Mouse (Mus musculus) hindbrain, embryonic 14.5 days (tissue): Measurements from ENCODE around the gene Cyp39a1. TPM values are rescaled to one million over a fixed set of nuclear protein-coding genes. Genes with fewer than 3 reads are reported as not detected.
A peak's percentile ranks its signal among the peaks of the same experiment; 100 is the strongest.

Experiments
- ATAC-seq: fragments of 200-750 bp; cut with Nextera tagmentation; 2 replicates; pipeline ENCODE4 v1.8.0; 2017; ENCODE audit warnings: moderate number of reproducible peaks, mild to moderate bottlenecking, moderate TSS enrichment, moderate library complexity; ENCODE audit not compliant: low FRiP score
- DNase-seq: peaks from one replicate; pipeline ENCODE4 v3.0.0-alpha.2; 2015; ENCODE audit warnings: low spot score
- H3K27ac ChIP-seq: fragments of 300-500 bp; sonication (generic); 2 replicates; pipeline ENCODE4 v1.5.1; 2014; ENCODE audit warnings: mild to moderate bottlenecking, moderate library complexity
- H3K27me3 ChIP-seq: fragments of 300-500 bp; sonication (generic); 2 replicates; pipeline ENCODE4 v1.6.1; 2014; ENCODE audit warnings: mild to moderate bottlenecking, low read length, mixed read lengths; ENCODE audit not compliant: control insufficient read depth, insufficient read depth
- H3K36me3 ChIP-seq: fragments of 300-500 bp; sonication (generic); replicated peaks from 2 replicates; pipeline ENCODE4 v1.6.1; 2014; ENCODE audit not compliant: control insufficient read depth, insufficient read depth
- H3K4me1 ChIP-seq: fragments of 300-500 bp; sonication (generic); replicated peaks from 2 replicates; pipeline ENCODE4 v1.6.1; 2014; ENCODE audit warnings: antibody characterized with exemption, low read length, mixed read lengths; ENCODE audit not compliant: control insufficient read depth, insufficient read depth
- H3K4me2 ChIP-seq: fragments of 300-500 bp; sonication (generic); replicated peaks from 2 replicates; pipeline ENCODE4 v1.6.1; 2014; ENCODE audit warnings: mild to moderate bottlenecking, moderate library complexity
- H3K4me3 ChIP-seq: fragments of 300-500 bp; sonication (generic); replicated peaks from 2 replicates; pipeline ENCODE4 v1.5.1; 2014; ENCODE audit warnings: mild to moderate bottlenecking, low read length
- H3K9ac ChIP-seq: fragments of 300-500 bp; sonication (generic); 2 replicates; pipeline ENCODE4 v1.6.1; 2014
- H3K9me3 ChIP-seq: fragments of 300-500 bp; sonication (generic); 2 replicates; pipeline ENCODE4 v1.6.1; 2016; ENCODE audit warnings: low read length; ENCODE audit not compliant: control insufficient read depth
- WGBS: fragments of 180-500 bp; shearing (Covaris S2); extraction: QIAGEN DNeasy Blood & Tissue Kit; methylation state at CpG from one replicate; pipeline ENCODE4 v1.1.7; 2014; 5-methylcytosine and 5-hydroxymethylcytosine counted together
- polyA plus RNA-seq: library from polyadenylated mRNA; unstranded; fragments of >200 nt; fragmentation: Nextera tagmentation; extraction: Ambion mirVana; gene quantifications from 2 replicates; pipeline ENCODE4 v1.2.1, GENCODE M21; 2014

Gene Cyp39a1
- polyA plus RNA-seq: 11.1 and 12.3 TPM in 2 replicates

DNA sequence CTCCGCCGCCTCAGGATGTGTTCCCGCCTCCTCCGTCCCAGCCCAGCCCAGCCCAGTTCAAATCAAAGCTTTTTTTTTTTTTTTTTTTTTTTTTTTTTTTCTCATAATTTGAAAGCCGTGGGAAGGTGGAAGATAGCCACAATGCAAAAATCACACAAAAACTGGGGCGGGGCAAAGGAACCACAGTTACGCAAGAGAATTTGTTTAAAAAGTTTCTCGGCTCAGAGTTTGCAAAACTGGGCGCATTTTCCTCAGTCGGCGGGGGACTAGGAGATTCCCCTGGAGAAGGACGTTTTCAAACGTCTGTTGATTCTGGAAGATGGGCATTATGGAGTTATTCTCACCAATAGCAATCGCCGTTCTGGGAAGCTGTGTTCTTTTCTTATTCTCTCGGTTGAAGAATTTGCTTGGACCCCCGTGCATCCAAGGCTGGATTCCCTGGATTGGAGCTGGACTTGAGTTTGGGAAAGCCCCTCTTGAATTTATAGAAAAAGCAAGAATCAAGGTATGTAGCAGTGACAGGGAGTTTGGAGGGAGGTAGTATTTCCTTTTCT lies at the start of gene Cyp39a1:
Gene Cyp39a1 (plus strand): TSS at position 136 of the 554 bp plus-strand sequence.
- no peaks in the 10 kb centered on the region for H3K9me3 ChIP-seq
- no peak for ATAC-seq

DNA sequence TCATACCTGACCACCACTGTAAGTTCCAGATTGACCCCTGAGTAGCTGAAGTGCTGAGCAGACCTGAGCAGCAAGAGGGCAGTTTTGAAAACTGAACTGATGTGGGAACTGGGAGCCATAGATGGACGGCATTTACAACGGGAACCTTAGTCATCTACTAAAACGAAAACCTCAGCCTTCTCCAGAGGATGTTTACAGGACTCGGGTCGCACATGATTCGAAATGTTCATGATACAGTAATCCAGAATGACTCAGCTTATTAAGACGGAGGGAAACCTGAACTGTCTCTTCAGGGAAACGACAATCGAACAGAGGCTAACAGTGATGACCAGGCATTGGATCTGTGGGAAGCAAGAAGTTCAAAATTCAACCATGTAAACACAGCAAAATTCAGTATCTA lies 48.1 kb upstream of the Cyp39a1 start:
- Histone ChIP-seq H3K36me3 (no peaks in the 10 kb centered on the region), H3K4me2 (no peak overlapping the region), H3K9ac (no peak overlapping the region), H3K4me3 (no peak overlapping the region), H3K27me3 (no peaks in the 10 kb centered on the region), H3K4me1 (no peaks in the 10 kb centered on the region), H3K27ac (no peak overlapping the region), H3K9me3 (no peaks in the 10 kb centered on the region)
- WGBS: 95% methylated on average over 9 of the region's 9 CpGs
- ATAC-seq: no peak
- DNase-seq: no peak

More for the DNA sequence above, at the start of gene Cyp39a1:
- peak within 1 kb of the TSS; percentile 87 for H3K9ac ChIP-seq
- peak within 1 kb of the TSS; percentile 68 for H3K4me2 ChIP-seq
- H3K36me3 ChIP-seq: peaks cover 15% of the 10 kb centered on the region; the same call in 1 of the 2 replicates
- H3K4me3 ChIP-seq: peak within 1 kb of the TSS; percentile 89
- peak within 1 kb of the TSS; percentile 78 for H3K27ac ChIP-seq
- WGBS: under 1% methylated on average over 17 of the region's 17 CpGs
- H3K4me1 ChIP-seq: peaks cover 19% of the 10 kb centered on the region
- H3K27me3 ChIP-seq: no peaks in the 10 kb centered on the region
- DNase-seq: no peak

DNA sequence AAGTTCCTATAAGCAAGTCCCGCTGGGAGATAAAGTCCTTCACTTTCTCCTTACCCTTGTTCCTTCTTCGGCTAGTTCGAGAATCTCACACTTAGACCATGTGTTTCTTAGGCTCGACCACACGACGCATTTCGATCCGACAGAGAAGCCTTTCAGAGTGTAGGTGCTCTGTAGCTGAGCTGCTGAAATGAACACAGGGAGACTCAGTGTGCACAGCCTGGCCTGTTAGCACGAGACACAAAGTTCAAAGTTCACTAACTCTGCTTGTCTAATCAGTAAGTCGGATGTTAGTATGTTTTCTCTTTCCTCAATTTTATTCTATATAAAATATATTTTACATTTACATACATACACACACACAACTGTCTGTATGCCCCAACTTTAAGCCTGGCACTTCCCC lies 45.1 kb upstream of the Cyp39a1 start:
- Histone ChIP-seq H3K4me1 (no peaks in the 10 kb centered on the region), H3K36me3 (no peaks in the 10 kb centered on the region), H3K9ac (no peak overlapping the region), H3K9me3 (no peaks in the 10 kb centered on the region), H3K27ac (no peak overlapping the region), H3K4me3 (no peak overlapping the region), H3K27me3 (no peaks in the 10 kb centered on the region), H3K4me2 (no peak overlapping the region)
- DNase-seq: no peak
- ATAC-seq: no peak
- 91% methylated on average over 10 of the region's 10 CpGs for whole genome bisulfite sequencing

DNA sequence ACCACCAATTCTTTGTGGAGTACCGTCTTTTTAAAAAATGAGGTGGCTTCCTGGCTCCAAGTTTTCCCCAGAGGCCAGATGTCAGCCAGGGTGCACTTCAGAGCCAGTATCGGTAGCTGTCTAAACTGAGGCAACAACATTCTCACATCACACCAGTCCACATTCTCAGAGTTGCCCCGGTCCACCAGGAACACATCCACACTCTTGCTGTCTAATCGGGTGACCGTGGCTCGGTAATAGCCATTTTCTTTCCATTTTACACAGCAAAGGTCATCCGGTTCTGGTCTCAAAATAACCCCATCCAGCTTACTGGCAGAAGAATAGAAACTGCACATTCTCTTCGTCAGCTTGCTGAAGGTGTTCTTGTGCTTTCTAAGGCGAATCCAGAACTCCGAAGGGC lies 39.0 kb upstream of the Cyp39a1 start:
- Histone ChIP-seq H3K4me2 (no peak overlapping the region), H3K9me3 (no peaks in the 10 kb centered on the region), H3K27me3 (peaks cover 40% of the 10 kb centered on the region), H3K27ac (no peak overlapping the region), H3K9ac (no peak overlapping the region), H3K4me3 (no peak overlapping the region), H3K4me1 (peaks cover 10% of the 10 kb centered on the region; the same call in 1 of the 2 replicates), H3K36me3 (no peaks in the 10 kb centered on the region)
- WGBS: 94% methylated on average over 10 of the region's 10 CpGs
- ATAC-seq (no peak), DNase-seq (no peak)

DNA sequence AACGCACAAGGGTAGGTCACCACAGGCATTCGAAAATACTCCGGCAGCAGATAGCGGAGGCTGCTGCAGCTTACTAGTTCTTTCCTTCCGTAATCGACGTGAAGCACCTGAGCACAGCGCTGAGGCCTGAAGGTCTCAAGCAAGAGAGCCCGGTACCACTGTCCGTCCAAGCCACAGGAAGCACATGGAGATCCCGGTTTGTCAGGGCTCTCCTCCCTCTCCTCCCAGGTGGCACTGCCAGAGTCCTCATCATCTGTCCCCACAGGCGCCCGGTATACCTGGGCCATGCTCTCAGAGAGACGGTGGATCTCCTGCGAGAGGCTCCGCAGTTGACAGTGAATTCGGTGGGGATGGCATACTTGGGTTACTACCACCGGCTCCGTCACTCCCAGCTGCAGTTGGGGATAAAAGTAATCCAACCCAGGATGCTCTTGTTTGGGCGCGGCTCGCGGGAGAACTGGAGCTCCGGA lies 38.2 kb upstream of the Cyp39a1 start:
- Histone ChIP-seq H3K4me1 (peaks cover 10% of the 10 kb centered on the region; the same call in 1 of the 2 replicates), H3K27ac (no peak overlapping the region), H3K27me3 (peaks cover 40% of the 10 kb centered on the region), H3K9me3 (no peaks in the 10 kb centered on the region), H3K9ac (peak overlapping the region; percentile 59), H3K4me3 (peak overlapping the region; percentile 45), H3K36me3 (no peaks in the 10 kb centered on the region), H3K4me2 (peak overlapping the region; percentile 85)
- WGBS: 22% methylated on average over 24 of the region's 24 CpGs
- no peak for DNase-seq
- ATAC-seq: peak; percentile 33; the same call in 1 of the 2 replicates

DNA sequence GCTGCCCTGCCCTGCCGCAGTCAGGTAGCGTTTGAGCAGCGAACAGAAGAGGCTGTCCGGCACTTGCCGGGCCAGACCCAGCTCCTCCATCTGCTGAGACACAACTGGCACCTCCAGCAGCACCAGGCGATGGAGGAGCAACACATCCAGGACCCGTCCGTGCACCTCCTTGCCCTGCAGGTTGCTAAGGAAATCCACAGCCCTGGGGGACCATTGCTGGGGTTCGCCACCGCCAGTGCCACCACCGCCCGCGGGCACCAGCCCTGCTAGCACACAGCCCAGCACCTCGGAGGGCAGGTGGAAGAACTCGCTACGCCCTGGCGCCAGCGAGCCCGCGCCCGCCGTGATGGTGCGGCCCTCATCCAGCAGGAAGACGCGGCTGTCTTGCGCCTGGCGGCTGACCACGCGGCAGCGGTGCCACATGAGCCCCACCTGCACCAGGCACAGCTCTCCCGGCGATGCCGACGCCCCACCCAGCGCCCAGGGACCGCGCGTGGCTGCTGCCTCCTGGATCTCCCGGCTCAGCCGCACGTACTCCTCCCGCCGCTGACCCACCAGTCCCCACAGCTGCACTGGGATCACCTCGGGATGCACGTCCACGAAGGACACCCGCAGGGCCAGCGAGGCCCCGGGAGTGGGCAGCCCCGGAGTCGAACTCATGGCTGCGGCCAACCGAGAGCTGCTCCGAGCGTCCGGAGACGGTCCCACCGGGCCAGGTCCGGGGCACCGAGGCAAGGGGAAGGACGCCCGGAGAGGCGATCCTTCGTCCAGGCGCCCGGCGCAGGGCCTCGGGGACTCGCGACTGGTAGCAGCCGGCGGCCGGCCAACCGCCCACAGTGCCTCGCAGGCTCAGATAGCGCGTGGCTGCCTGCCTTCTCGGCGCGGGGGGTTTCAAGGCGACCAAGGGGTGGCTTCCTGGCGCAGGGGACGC lies 37.5 kb upstream of the Cyp39a1 start, which contains the start of gene Tdrd6:
Gene Tdrd6 (minus strand): TSS at position 804 of the 931 bp plus-strand sequence.
- Histone ChIP-seq H3K36me3 (no peaks in the 10 kb centered on the region), H3K9me3 (no peaks in the 10 kb centered on the region), H3K27me3 (peaks cover 40% of the 10 kb centered on the region), H3K27ac (no peak within 1 kb of the TSS), H3K9ac (peak within 1 kb of the TSS; percentile 59), H3K4me2 (peak within 1 kb of the TSS; percentile 85), H3K4me3 (peak within 1 kb of the TSS; percentile 45), H3K4me1 (peaks cover 10% of the 10 kb centered on the region; the same call in 1 of the 2 replicates)
- ATAC-seq (peak; percentile 67), DNase-seq (peak; percentile 32)
- 3% methylated on average over 82 of the region's 83 CpGs for WGBS

DNA sequence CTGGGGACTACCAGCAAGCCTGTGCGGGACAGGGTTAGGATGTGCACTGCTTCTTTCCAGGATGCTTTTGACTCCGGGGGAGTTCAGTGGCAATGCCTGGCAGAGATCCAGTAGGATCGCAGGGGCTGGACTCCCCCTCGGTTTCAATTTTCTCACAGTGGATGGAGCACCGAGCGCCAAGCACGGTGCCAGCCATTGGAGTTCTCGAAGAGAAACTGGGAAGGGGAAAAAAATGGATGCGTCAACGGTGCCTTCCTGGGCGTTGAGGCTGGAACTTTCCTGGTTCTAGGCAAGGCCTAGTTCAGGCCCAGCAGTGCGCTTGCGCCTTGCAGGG lies 36.8 kb upstream of the Cyp39a1 start:
- Histone ChIP-seq H3K4me2 (peak overlapping the region; percentile 85), H3K27ac (no peak overlapping the region), H3K9ac (no peak overlapping the region), H3K36me3 (no peaks in the 10 kb centered on the region), H3K27me3 (peaks cover 40% of the 10 kb centered on the region), H3K4me3 (peak overlapping the region; percentile 45), H3K9me3 (no peaks in the 10 kb centered on the region), H3K4me1 (peaks cover 10% of the 10 kb centered on the region; the same call in 1 of the 2 replicates)
- no peak for DNase-seq
- WGBS: 47% methylated on average over 13 of the region's 13 CpGs
- peak; percentile 50 for ATAC-seq

GRCm38 (mm10) chr17:43637146-43637545 lies 30.1 kb upstream of the Cyp39a1 start:
- Histone ChIP-seq H3K36me3 (peaks cover 10% of the 10 kb centered on the region), H3K9me3 (peaks cover 9% of the 10 kb centered on the region), H3K27me3 (no peaks in the 10 kb centered on the region), H3K4me2 (no peak overlapping the region), H3K4me1 (no peaks in the 10 kb centered on the region), H3K27ac (no peak overlapping the region), H3K9ac (no peak overlapping the region), H3K4me3 (no peak overlapping the region)
- WGBS: 95% methylated on average over 4 of the region's 4 CpGs
- DNase-seq (no peak), ATAC-seq (no peak)

- 83% methylated on average over 1 of the region's 1 CpGs for WGBS
- Histone ChIP-seq H3K9me3 (peaks cover 9% of the 10 kb centered on the region), H3K36me3 (peaks cover 45% of the 10 kb centered on the region), H3K4me2 (no peak overlapping the region), H3K27me3 (no peaks in the 10 kb centered on the region), H3K9ac (no peak overlapping the region), H3K4me3 (no peak overlapping the region), H3K27ac (no peak overlapping the region), H3K4me1 (no peaks in the 10 kb centered on the region)
- no peak for ATAC-seq
- DNase-seq: no peak
Observed at GRCm38 (mm10) chr17:43640825-43641224, 26.4 kb upstream of the Cyp39a1 start.
